Mouse (Mus musculus) hindbrain, embryonic 10.5 days (tissue): ENCODE measurements around the gene Rxfp4. TPM values are rescaled to one million over a fixed set of nuclear protein-coding genes. Genes with fewer than 3 reads are reported as not detected.

Source experiments
- DNase-seq: peaks from one replicate; pipeline ENCODE4 v3.0.0-alpha.2; 2017; ENCODE audit warnings: low spot score
- H3K27ac ChIP-seq: fragments of 300-500 bp; sonication (generic); 2 replicates; pipeline ENCODE4 v1.5.1; 2016; ENCODE audit warnings: mild to moderate bottlenecking, moderate library complexity
- H3K27me3 ChIP-seq: fragments of 300-500 bp; sonication (generic); 2 replicates; pipeline ENCODE4 v1.6.1; 2016; ENCODE audit warnings: mild to moderate bottlenecking; ENCODE audit not compliant: poor library complexity, insufficient read depth, severe bottlenecking
- H3K36me3 ChIP-seq: fragments of 300-500 bp; sonication (generic); 2 replicates; pipeline ENCODE4 v1.6.1; 2016; ENCODE audit warnings: mild to moderate bottlenecking, moderate library complexity
- H3K4me1 ChIP-seq: fragments of 300-500 bp; sonication (generic); replicated peaks from 2 replicates; pipeline ENCODE4 v1.6.1; 2016; ENCODE audit warnings: mild to moderate bottlenecking
- H3K4me3 ChIP-seq: fragments of 300-500 bp; sonication (generic); 2 replicates; pipeline ENCODE4 v1.5.1; 2016; ENCODE audit warnings: mild to moderate bottlenecking, moderate library complexity
- H3K9me3 ChIP-seq: fragments of 300-500 bp; sonication (generic); 2 replicates; pipeline ENCODE4 v1.6.1; 2016; ENCODE audit warnings: mild to moderate bottlenecking, moderate library complexity
- WGBS: fragments of 180-500 bp; shearing (Covaris S2); methylation state at CpG from one replicate; pipeline ENCODE4 v1.1.7; 2016; 5-methylcytosine and 5-hydroxymethylcytosine counted together
- polyA plus RNA-seq: library from polyadenylated mRNA; unstranded; fragments of >200 nt; fragmentation: Nextera tagmentation; extraction: Ambion mirVana; gene quantifications from 2 replicates; pipeline ENCODE4 v1.2.1, GENCODE M21; 2016

Gene Rxfp4
- polyA plus RNA-seq, 1 experiment from 2014 or later = not detected

- no peak for DNase-seq
- H3K4me3 ChIP-seq = no peak overlapping the region
- no peaks in the 10 kb centered on the region for H3K27me3 ChIP-seq
- H3K36me3 ChIP-seq = peaks cover 61% of the 10 kb centered on the region
- no peaks in the 10 kb centered on the region for H3K9me3 ChIP-seq
- 84% methylated on average over 12 of the region's 12 CpGs for WGBS
- H3K27ac ChIP-seq = no peak overlapping the region
- H3K4me1 ChIP-seq = peaks cover 11% of the 10 kb centered on the region; the same call in 1 of the 2 replicates
Observed at GRCm38 (mm10) chr3:88648452-88649168, 4.3 kb downstream of the Rxfp4 start.

DNA sequence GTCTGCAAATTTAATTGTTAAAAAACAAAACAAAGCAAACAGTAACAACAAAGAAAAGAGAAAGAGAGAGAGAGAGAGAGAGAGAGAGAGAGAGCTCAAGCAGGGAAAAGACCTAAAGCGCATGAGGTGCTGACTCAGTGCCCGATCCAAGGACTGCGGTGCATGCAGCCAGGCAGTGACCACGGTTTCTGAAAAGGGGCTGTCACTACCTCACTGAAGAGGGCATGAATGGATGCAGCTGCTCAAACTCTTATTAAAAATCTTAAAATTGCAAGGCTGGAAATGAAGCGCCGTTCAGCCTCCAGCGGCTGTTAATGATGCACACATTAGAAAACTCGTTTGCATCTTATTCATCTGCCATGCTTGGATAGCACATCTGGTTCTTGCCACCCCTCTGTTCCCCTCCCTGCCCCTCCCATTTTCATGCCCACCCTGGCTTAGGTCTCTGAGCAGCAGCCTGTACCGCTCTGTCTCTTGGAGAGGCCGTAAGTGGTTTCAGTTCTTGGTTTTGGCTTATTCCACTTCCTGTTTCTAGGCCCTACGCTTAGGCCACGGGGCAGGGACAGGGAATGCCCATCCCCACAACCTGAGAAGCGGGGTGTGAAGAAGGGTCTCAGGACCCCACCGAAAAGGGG lies 5.0 kb downstream of the Rxfp4 start:
- Histone ChIP-seq H3K9me3 (no peaks in the 10 kb centered on the region), H3K27me3 (no peaks in the 10 kb centered on the region), H3K4me1 (peaks cover 11% of the 10 kb centered on the region; the same call in 1 of the 2 replicates), H3K27ac (no peak overlapping the region), H3K36me3 (peaks cover 68% of the 10 kb centered on the region), H3K4me3 (no peak overlapping the region)
- DNase-seq = no peak
- WGBS = 92% methylated on average over 14 of the region's 14 CpGs

DNA sequence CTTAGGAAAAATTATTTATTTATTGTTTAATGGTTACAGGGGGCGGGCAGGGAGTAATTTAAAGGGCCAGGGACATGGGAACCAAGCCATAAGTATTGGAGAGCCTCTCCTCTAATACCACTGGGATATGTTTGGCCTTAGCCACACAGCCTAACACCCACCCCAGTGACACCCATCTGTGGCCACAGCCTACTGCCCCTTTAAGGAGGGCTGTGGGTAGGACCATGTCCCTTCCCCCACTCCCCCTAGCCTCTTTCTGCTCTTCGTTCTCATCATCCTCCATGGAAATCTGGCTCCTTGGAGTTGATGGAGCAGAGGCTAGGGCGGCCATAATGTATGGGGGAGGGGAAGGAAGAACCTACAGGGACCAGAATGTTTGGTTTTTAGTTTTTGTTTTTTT lies 5.9 kb downstream of the Rxfp4 start:
- peaks cover 76% of the 10 kb centered on the region for H3K36me3 ChIP-seq
- peaks cover 8% of the 10 kb centered on the region; the same call in 1 of the 2 replicates for H3K4me1 ChIP-seq
- no peak for DNase-seq

DNA sequence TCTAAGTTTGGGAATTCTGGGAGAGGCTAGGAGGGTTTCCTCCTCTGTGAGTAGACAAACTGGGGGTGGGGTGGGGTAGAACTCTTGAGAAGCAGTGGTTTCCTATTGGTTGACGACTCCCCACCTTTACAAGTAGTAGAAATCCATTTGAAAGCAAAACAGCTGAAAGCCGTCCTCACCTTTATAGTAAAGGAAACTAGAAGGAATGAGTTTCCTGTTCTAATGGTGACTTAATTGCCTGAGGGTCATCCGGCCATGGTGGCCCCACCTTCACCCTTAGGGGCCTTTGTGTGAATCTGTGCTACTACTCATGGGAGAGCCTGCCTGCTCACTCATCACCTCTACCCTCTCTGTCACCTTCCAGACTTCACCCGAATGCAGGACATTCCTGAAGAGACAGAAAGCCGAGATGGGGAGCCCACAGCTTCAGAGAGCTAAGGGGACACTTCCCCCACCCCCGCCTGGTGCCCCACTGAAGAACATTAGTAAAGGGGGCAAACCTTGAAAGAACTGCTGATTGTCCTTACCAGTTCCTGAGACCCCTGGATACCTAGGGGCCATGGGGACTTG lies 6.4 kb downstream of the Rxfp4 start:
- no peaks in the 10 kb centered on the region for H3K9me3 ChIP-seq
- H3K4me1 ChIP-seq = peaks cover 4% of the 10 kb centered on the region; the same call in 1 of the 2 replicates
- H3K27ac ChIP-seq = no peak overlapping the region
- no peaks in the 10 kb centered on the region for H3K27me3 ChIP-seq
- no peak for DNase-seq
- WGBS = 84% methylated on average over 6 of the region's 6 CpGs
- H3K4me3 ChIP-seq = no peak overlapping the region
- H3K36me3 ChIP-seq = peaks cover 82% of the 10 kb centered on the region

More for the DNA sequence above, 5.9 kb downstream of the Rxfp4 start:
- WGBS = 82% methylated on average over 3 of the region's 3 CpGs
- H3K27ac ChIP-seq = no peak overlapping the region
- H3K9me3 ChIP-seq = no peaks in the 10 kb centered on the region
- H3K4me3 ChIP-seq = no peak overlapping the region
- H3K27me3 ChIP-seq = no peaks in the 10 kb centered on the region

DNA sequence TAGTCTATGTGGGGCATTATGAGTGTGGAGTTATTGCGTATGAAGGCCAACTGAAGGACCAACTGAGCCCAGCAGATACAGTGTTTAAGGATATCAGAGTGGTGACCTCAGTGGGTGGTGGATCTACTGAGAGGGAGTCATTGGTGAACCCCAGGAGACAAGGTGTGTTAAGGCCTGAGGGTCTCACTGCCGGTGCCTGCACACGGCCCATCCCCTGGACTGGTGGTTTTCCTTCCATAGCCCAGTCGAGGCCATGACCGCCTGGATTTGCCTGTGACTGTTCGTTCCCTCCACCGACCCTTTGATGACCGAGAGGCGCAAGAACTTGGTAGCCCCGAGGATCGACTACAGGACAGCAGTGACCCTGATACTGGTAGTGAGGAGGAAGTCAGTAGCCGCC lies 7.0 kb downstream of the Rxfp4 start:
- Histone ChIP-seq H3K36me3 (peaks cover 88% of the 10 kb centered on the region), H3K4me3 (no peak overlapping the region), H3K9me3 (no peaks in the 10 kb centered on the region), H3K4me1 (0 out of 2 replicates have a peak, but pooled peaks cover under 1% of the 10 kb centered on the region), H3K27ac (no peak overlapping the region), H3K27me3 (no peaks in the 10 kb centered on the region)
- no peak for DNase-seq
- whole genome bisulfite sequencing = 94% methylated on average over 12 of the region's 12 CpGs

DNA sequence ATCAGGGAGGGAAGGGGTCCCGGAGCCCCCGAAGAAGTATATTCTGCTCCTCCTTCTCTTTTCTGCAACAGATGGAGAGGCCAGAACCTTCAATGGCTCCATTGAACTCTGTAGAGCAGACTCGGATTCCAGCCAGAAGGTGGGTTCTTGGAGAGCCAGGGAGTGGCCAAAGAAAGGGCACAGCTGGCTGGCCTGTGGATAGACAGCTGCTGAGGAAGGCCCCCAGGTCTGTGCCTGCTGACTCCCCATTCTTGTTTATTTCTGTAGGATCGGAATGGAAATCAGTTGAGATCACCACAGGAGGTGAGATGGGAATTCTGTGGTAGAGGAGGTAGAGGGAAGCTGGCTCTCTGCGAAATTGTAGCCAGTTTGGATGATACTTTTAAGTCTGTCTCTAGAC lies 9.9 kb downstream of the Rxfp4 start:
- no peak for DNase-seq
- Histone ChIP-seq H3K27me3 (no peaks in the 10 kb centered on the region), H3K36me3 (peaks cover 100% of the 10 kb centered on the region), H3K27ac (no peak overlapping the region), H3K4me1 (no peaks in the 10 kb centered on the region), H3K9me3 (no peaks in the 10 kb centered on the region), H3K4me3 (no peak overlapping the region)
- 85% methylated on average over 5 of the region's 5 CpGs for WGBS

DNA sequence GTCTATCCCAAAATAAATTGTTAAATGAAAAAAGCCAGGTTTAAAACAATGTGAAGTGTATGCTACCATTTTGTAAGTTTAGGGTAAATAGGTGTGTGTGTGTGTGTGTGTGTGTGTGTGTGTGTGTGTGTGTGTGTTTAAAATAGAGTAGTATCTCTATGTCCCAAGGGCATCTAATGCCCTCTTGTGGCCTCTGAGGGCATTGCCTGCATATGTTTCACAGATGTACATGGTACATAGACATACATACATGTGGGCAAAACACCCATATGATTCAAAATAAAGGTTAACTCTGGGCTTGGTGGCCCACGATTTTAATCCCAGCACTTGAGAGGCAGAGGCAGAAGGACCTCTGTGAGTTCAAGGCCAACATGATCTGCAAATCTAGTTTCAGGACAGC lies 12.3 kb downstream of the Rxfp4 start:
- no peak overlapping the region for H3K4me3 ChIP-seq
- H3K27me3 ChIP-seq = no peaks in the 10 kb centered on the region
- no peaks in the 10 kb centered on the region for H3K4me1 ChIP-seq
- no peak overlapping the region for H3K27ac ChIP-seq
- H3K9me3 ChIP-seq = no peaks in the 10 kb centered on the region
- 80% methylated on average over 1 of the region's 1 CpGs for WGBS
- H3K36me3 ChIP-seq = peaks cover 99% of the 10 kb centered on the region
- peak; percentile 59 for DNase-seq

DNA sequence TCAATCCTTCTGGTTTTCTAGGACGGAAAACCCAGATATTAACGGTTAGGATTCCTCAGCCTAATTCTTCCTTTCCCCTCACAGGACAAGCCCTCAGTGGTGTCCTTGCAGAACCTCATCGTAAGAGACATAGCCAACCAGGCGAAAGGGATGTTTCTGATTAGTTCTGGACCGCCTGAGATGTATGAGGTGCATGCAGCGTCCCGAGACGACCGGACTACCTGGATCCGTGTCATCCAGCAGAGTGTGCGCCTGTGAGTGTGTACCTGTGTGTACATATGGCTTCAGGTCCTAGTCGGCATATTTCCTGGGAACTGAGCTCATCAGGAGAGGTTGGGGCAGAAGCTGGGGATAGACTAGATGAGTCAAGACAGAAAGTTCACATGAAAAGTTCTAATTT lies 13.7 kb downstream of the Rxfp4 start:
- H3K27ac ChIP-seq = no peak overlapping the region
- peaks cover 99% of the 10 kb centered on the region for H3K36me3 ChIP-seq
- no peaks in the 10 kb centered on the region for H3K4me1 ChIP-seq
- no peak overlapping the region for H3K4me3 ChIP-seq
- no peaks in the 10 kb centered on the region for H3K9me3 ChIP-seq
- 95% methylated on average over 12 of the region's 12 CpGs for WGBS
- no peak for DNase-seq
- no peaks in the 10 kb centered on the region for H3K27me3 ChIP-seq

GRCm38 (mm10) chr3:88637134-88637533 lies 15.8 kb downstream of the Rxfp4 start:
- no peaks in the 10 kb centered on the region for H3K4me1 ChIP-seq
- no peaks in the 10 kb centered on the region for H3K27me3 ChIP-seq
- no peak overlapping the region for H3K27ac ChIP-seq
- H3K9me3 ChIP-seq = no peaks in the 10 kb centered on the region
- peaks cover 99% of the 10 kb centered on the region for H3K36me3 ChIP-seq
- WGBS = 95% methylated on average over 5 of the region's 5 CpGs
- H3K4me3 ChIP-seq = no peak overlapping the region
- DNase-seq = no peak

DNA sequence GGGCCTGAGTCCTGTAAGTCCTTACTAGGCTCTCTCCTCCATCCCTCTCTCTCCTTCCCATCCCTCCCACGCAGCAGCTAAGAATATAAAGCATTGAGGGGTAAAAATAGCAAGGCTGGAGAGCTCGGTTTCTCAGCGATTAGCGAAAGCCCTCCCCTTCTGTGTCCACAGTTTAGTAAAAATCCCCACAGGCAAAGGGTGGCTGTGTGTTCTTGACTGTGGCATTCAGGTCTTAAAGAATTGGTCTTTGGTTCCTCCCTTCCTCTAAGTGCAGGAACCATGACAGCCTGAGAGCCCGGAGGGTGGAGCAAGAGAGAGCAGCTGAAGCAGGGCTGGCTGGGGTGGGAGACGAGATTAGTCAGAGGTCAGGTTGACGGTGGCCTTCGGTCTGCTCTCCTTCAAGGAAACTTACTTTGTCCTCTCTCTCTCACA lies 16.4 kb downstream of the Rxfp4 start:
- WGBS = 92% methylated on average over 8 of the region's 8 CpGs
- DNase-seq = no peak
- Histone ChIP-seq H3K27ac (no peak overlapping the region), H3K36me3 (peaks cover 99% of the 10 kb centered on the region), H3K9me3 (no peaks in the 10 kb centered on the region), H3K4me1 (no peaks in the 10 kb centered on the region; the same call in 1 of the 2 replicates), H3K27me3 (no peaks in the 10 kb centered on the region), H3K4me3 (no peak overlapping the region)

- Histone ChIP-seq H3K4me3 (no peak overlapping the region), H3K36me3 (peaks cover 99% of the 10 kb centered on the region), H3K27ac (no peak overlapping the region), H3K9me3 (no peaks in the 10 kb centered on the region), H3K4me1 (no peaks in the 10 kb centered on the region; the same call in 1 of the 2 replicates), H3K27me3 (no peaks in the 10 kb centered on the region)
- 92% methylated on average over 19 of the region's 19 CpGs for WGBS
- no peak for DNase-seq
Observed at GRCm38 (mm10) chr3:88635506-88636275, 17.3 kb downstream of the Rxfp4 start.

DNA sequence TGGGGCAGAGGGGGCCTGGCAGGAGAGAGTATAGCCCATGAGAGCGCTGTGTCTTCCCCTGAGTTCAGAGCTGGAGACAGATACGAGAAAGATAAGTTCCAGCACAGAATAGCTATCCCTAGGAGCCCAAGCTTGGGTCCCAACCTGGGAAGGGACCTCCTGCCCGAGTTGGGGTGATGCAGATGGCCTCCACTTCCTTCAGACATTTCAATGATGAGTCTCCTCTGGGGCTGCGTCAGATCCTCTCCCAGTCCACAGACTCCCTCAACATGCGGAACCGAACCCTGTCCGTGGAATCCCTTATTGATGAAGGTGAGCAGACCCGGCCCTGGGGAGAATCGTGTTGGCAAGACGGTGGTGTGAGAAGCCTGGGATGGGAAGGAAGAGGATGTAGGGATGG lies 19.9 kb downstream of the Rxfp4 start:
- no peak for DNase-seq
- no peaks in the 10 kb centered on the region for H3K27me3 ChIP-seq
- H3K36me3 ChIP-seq = peaks cover 99% of the 10 kb centered on the region
- WGBS = 92% methylated on average over 10 of the region's 10 CpGs
- no peak overlapping the region for H3K4me3 ChIP-seq
- H3K27ac ChIP-seq = no peak overlapping the region
- peaks cover 21% of the 10 kb centered on the region for H3K4me1 ChIP-seq
- H3K9me3 ChIP-seq = no peaks in the 10 kb centered on the region
